Comparison of ENCODE assay signal across 20 mouse cellular contexts in genomic region chr4:150713291-150713690, GRCm38 (mm10).
A peak's percentile ranks its signal among the peaks of the same experiment; 100 is the strongest.
DNase-seq lines count a peak whose midpoint lies in the region; ATAC-seq and TF ChIP-seq lines count a peak whose summit lies in the region.
"Had no signal": no experiment of that assay in that cellular context is flagged by ENCODE, and none has a peak within 500 bp of the region (broad histone marks: within the 10 kb centered on the region; RNA-seq: fewer than 3 reads in every experiment).

No protein-coding gene starts in this region.

- no peak for ATAC-seq in forebrain, embryonic 11.5 days (replicated peaks; ENCODE audit: low FRiP score)
- no peak for ATAC-seq in kidney, embryonic 15.5 days (replicated peaks; ENCODE audit: low FRiP score)
- ATAC-seq in lung, postnatal 0 days: peak; percentile 37
- ATAC-seq in stomach, postnatal 0 days (ENCODE audit: low FRiP score, low TSS enrichment): no peak
- ATAC-seq: inflammation-experienced regulatory T-cells, adult 6 months had no signal

- H3K9ac ChIP-seq in forebrain, embryonic 11.5 days (ENCODE audit: low read length): no peak overlapping the region
- no peak overlapping the region for H3K9ac ChIP-seq in kidney, embryonic 15.5 days
- H3K9ac ChIP-seq in lung, postnatal 0 days (replicated peaks; ENCODE audit: low read depth): no peak overlapping the region
- H3K9ac ChIP-seq in stomach, postnatal 0 days (ENCODE audit: low read length): no peak overlapping the region
- H3K9ac ChIP-seq: limb, embryonic 13.5 days; neural tube, embryonic 12.5 days had no signal

- H3K4me3 ChIP-seq in forebrain, embryonic 10.5 days: no peak overlapping the region
- H3K4me3 ChIP-seq in forebrain, embryonic 11.5 days (ENCODE audit: low read depth, low read length): no peak overlapping the region
- H3K4me3 ChIP-seq in kidney, embryonic 15.5 days (replicated peaks): no peak overlapping the region
- no peak overlapping the region for H3K4me3 ChIP-seq in lung, postnatal 0 days (ENCODE audit: low read depth, low read length)
- H3K4me3 ChIP-seq in stomach, postnatal 0 days (ENCODE audit: low read depth, low read length): no peak overlapping the region
- H3K4me3 ChIP-seq: erythroblast, embryonic 14.5 days; limb, embryonic 13.5 days; neural tube, embryonic 12.5 days had no signal

- H3K27me3 ChIP-seq in forebrain, embryonic 10.5 days (ENCODE audit: poor library complexity, severe bottlenecking): peaks cover 6% of the 10 kb centered on the region; the same call in 1 of the 2 replicates
- no peaks in the 10 kb centered on the region for H3K27me3 ChIP-seq in forebrain, embryonic 11.5 days (ENCODE audit: control insufficient read depth, insufficient read depth, low read length)
- no peaks in the 10 kb centered on the region for H3K27me3 ChIP-seq in kidney, embryonic 15.5 days
- H3K27me3 ChIP-seq in lung, postnatal 0 days (replicated peaks; ENCODE audit: insufficient read depth, low read length): no peaks in the 10 kb centered on the region
- H3K27me3 ChIP-seq in stomach, postnatal 0 days (ENCODE audit: control insufficient read depth, insufficient read depth, low read length): no peaks in the 10 kb centered on the region
- H3K27me3 ChIP-seq: limb, embryonic 13.5 days; neural tube, embryonic 12.5 days had no signal

- TF ChIP-seq EP300 in lung, postnatal 0 days (IDR thresholded peaks at IDR 0.05): no peak
- no peak for TF ChIP-seq EP300 in stomach, postnatal 0 days (optimal IDR thresholded peaks at IDR 0.05)

- H3K9me3 ChIP-seq in forebrain, embryonic 10.5 days: no peaks in the 10 kb centered on the region
- no peaks in the 10 kb centered on the region for H3K9me3 ChIP-seq in forebrain, embryonic 11.5 days (ENCODE audit: control insufficient read depth, low read length)
- H3K9me3 ChIP-seq in kidney, embryonic 15.5 days (replicated peaks): no peaks in the 10 kb centered on the region
- H3K9me3 ChIP-seq in lung, postnatal 0 days (ENCODE audit: low read length): no peaks in the 10 kb centered on the region
- no peaks in the 10 kb centered on the region for H3K9me3 ChIP-seq in stomach, postnatal 0 days (ENCODE audit: control insufficient read depth, low read length)
- H3K9me3 ChIP-seq: limb, embryonic 13.5 days; neural tube, embryonic 12.5 days had no signal

- TF ChIP-seq CTCF in lung, postnatal 0 days (IDR thresholded peaks at IDR 0.05): no peak
- TF ChIP-seq CTCF in stomach, postnatal 0 days (IDR thresholded peaks at IDR 0.05; ENCODE audit: low read depth): no peak

- WGBS in forebrain, embryonic 10.5 days: 67% methylated on average over 5 of the region's 5 CpGs
- 74% methylated on average over 5 of the region's 5 CpGs for WGBS in forebrain, embryonic 11.5 days
- WGBS in kidney, embryonic 15.5 days: 36% methylated on average over 5 of the region's 5 CpGs
- WGBS in lung, postnatal 0 days: 29% methylated on average over 5 of the region's 5 CpGs
- WGBS in stomach, postnatal 0 days: 46% methylated on average over 5 of the region's 5 CpGs

- no peaks in the 10 kb centered on the region for H3K36me3 ChIP-seq in forebrain, embryonic 10.5 days (replicated peaks)
- H3K36me3 ChIP-seq in forebrain, embryonic 11.5 days (ENCODE audit: control insufficient read depth, insufficient read depth, low read length): no peaks in the 10 kb centered on the region
- H3K36me3 ChIP-seq in kidney, embryonic 15.5 days: no peaks in the 10 kb centered on the region
- H3K36me3 ChIP-seq in lung, postnatal 0 days (ENCODE audit: insufficient read depth, low read length): no peaks in the 10 kb centered on the region
- no peaks in the 10 kb centered on the region for H3K36me3 ChIP-seq in stomach, postnatal 0 days (ENCODE audit: control insufficient read depth, insufficient read depth, low read length)
- H3K36me3 ChIP-seq: limb, embryonic 13.5 days; neural tube, embryonic 12.5 days had no signal

- H3K4me1 ChIP-seq in forebrain, embryonic 10.5 days: peaks cover 35% of the 10 kb centered on the region
- peaks cover 7% of the 10 kb centered on the region for H3K4me1 ChIP-seq in forebrain, embryonic 11.5 days (replicated peaks; ENCODE audit: control insufficient read depth, insufficient read depth, low read length)
- peaks cover 40% of the 10 kb centered on the region for H3K4me1 ChIP-seq in kidney, embryonic 15.5 days
- peaks cover 15% of the 10 kb centered on the region for H3K4me1 ChIP-seq in lung, postnatal 0 days (ENCODE audit: insufficient read depth, low read depth, low read length)
- H3K4me1 ChIP-seq in stomach, postnatal 0 days (replicated peaks; ENCODE audit: control insufficient read depth, insufficient read depth): 0 out of 2 replicates have a peak, but pooled peaks cover under 1% of the 10 kb centered on the region

- H3K27ac ChIP-seq in forebrain, embryonic 10.5 days: 0 out of 2 replicates have a peak overlapping the region, but pooled peaks have one; percentile 4
- H3K27ac ChIP-seq in forebrain, embryonic 11.5 days (ENCODE audit: low read depth, low read length): no peak overlapping the region
- H3K27ac ChIP-seq in kidney, embryonic 15.5 days: peak overlapping the region; percentile 52; the same call in 1 of the 2 replicates
- H3K27ac ChIP-seq in lung, postnatal 0 days (ENCODE audit: low read length): peak overlapping the region; percentile 57; the same call in 1 of the 2 replicates
- 0 out of 2 replicates have a peak overlapping the region, but pooled peaks have one; percentile 40 for H3K27ac ChIP-seq in stomach, postnatal 0 days (replicated peaks)
- H3K27ac ChIP-seq: limb, embryonic 13.5 days; neural tube, embryonic 12.5 days had no signal

- no peak overlapping the region for H3K4me2 ChIP-seq in forebrain, embryonic 11.5 days (ENCODE audit: low read depth, low read length, severe bottlenecking)
- H3K4me2 ChIP-seq in kidney, embryonic 15.5 days: no peak overlapping the region
- H3K4me2 ChIP-seq in lung, postnatal 0 days (replicated peaks; ENCODE audit: low read depth, low read length): no peak overlapping the region
- no peak overlapping the region for H3K4me2 ChIP-seq in stomach, postnatal 0 days (replicated peaks; ENCODE audit: low read depth)
- H3K4me2 ChIP-seq: heart, embryonic 11.5 days; limb, embryonic 13.5 days; neural tube, embryonic 12.5 days had no signal

- no peak for DNase-seq in forebrain, embryonic 10.5 days (ENCODE audit: extremely low spot score, low spot score)
- no peak for DNase-seq in forebrain, embryonic 11.5 days (ENCODE audit: low spot score)
- DNase-seq in kidney, adult 18-20 months: no peak
- no peak for DNase-seq in lung, postnatal 0 days (ENCODE audit: low spot score)
- DNase-seq in lung, postnatal 10 days: no peak
- no peak for DNase-seq in stomach, postnatal 0 days (ENCODE audit: low spot score)
- no peak for DNase-seq in embryo, embryonic 10.5 days (ENCODE audit: low spot score)
- DNase-seq: adrenal gland, adult 8-10 months; cerebellum, postnatal 36 days; lung, adult 2 months; midbrain, embryonic 14.5 days; retina, postnatal 1 day; spleen, adult 18-20 months; thymus, adult 18-20 months had no signal
